Mouse (Mus musculus) stomach, postnatal 0 days (tissue): ENCODE data around the gene Traf3ip3. TPM values are rescaled to one million over a fixed set of nuclear protein-coding genes. Genes with fewer than 3 reads are reported as not detected.

ENCODE experiments used
- ATAC-seq: fragments of 200-750 bp; cut with Nextera tagmentation; 2 replicates; pipeline ENCODE4 v1.8.0; 2017; ENCODE audit not compliant: low FRiP score, low TSS enrichment
- DNase-seq: peaks from one replicate; pipeline ENCODE4 v3.0.0-alpha.2; 2016; ENCODE audit warnings: low spot score
- H3K27ac ChIP-seq: fragments of 300-500 bp; sonication (generic); replicated peaks from 2 replicates; pipeline ENCODE4 v1.5.1; 2014; ENCODE audit warnings: mild to moderate bottlenecking, control low read depth
- H3K27me3 ChIP-seq: fragments of 300-500 bp; sonication (generic); 2 replicates; pipeline ENCODE4 v1.6.1; 2014; ENCODE audit warnings: low read length; ENCODE audit not compliant: control insufficient read depth, insufficient read depth
- H3K36me3 ChIP-seq: fragments of 300-500 bp; sonication (generic); 2 replicates; pipeline ENCODE4 v1.6.1; 2014; ENCODE audit warnings: low read length, mixed read lengths; ENCODE audit not compliant: control insufficient read depth, insufficient read depth
- H3K4me1 ChIP-seq: fragments of 300-500 bp; sonication (generic); replicated peaks from 2 replicates; pipeline ENCODE4 v1.6.1; 2014; ENCODE audit warnings: antibody characterized with exemption; ENCODE audit not compliant: control insufficient read depth, insufficient read depth
- H3K4me2 ChIP-seq: fragments of 300-500 bp; sonication (generic); replicated peaks from 2 replicates; pipeline ENCODE4 v1.6.1; 2014; ENCODE audit warnings: low read depth, mild to moderate bottlenecking, control low read depth, moderate library complexity
- H3K4me3 ChIP-seq: fragments of 300-500 bp; sonication (generic); 2 replicates; pipeline ENCODE4 v1.5.1; 2014; ENCODE audit warnings: low read depth, low read length, control low read depth
- H3K9ac ChIP-seq: fragments of 300-500 bp; sonication (generic); 2 replicates; pipeline ENCODE4 v1.6.1; 2014; ENCODE audit warnings: mild to moderate bottlenecking, low read length, control low read depth, mixed read lengths
- H3K9me3 ChIP-seq: fragments of 300-500 bp; sonication (generic); 2 replicates; pipeline ENCODE4 v1.6.1; 2016; ENCODE audit warnings: low read length; ENCODE audit not compliant: control insufficient read depth
- CTCF ChIP-seq: IDR thresholded peaks from 2 replicates; pipeline ENCODE4 v1.5.1; 2016; ENCODE audit warnings: antibody characterized with exemption, low read depth, mild to moderate bottlenecking, moderate library complexity
- EP300 ChIP-seq: optimal IDR thresholded peaks from 2 replicates; pipeline ENCODE3; 2016; ENCODE audit warnings: antibody characterized with exemption
- WGBS: fragments of 180-500 bp; shearing (Covaris S2); extraction: QIAGEN DNeasy Blood & Tissue Kit; methylation state at CpG from one replicate; pipeline ENCODE4 v1.1.7; 2014; 5-methylcytosine and 5-hydroxymethylcytosine counted together
- polyA plus RNA-seq: library from polyadenylated mRNA; unstranded; fragments of >200 nt; fragmentation: Nextera tagmentation; extraction: Ambion mirVana; gene quantifications from 2 replicates; pipeline ENCODE4 v1.2.1, GENCODE M21; 2015

Traf3ip3 gene
- polyA plus RNA-seq, 1 experiment from 2014 or later: 1.8 TPM

GRCm38 (mm10) chr1:193205431-193205830 is 3.9 kb upstream of the Traf3ip3 start:
- no peaks in the 10 kb centered on the region for H3K36me3 ChIP-seq
- no peak for DNase-seq
- no peaks in the 10 kb centered on the region for H3K27me3 ChIP-seq
- no peaks in the 10 kb centered on the region for H3K4me1 ChIP-seq
- no peak overlapping the region for H3K4me2 ChIP-seq
- H3K9ac ChIP-seq: no peak overlapping the region
- ATAC-seq: no peak
- H3K27ac ChIP-seq: no peak overlapping the region
- H3K9me3 ChIP-seq: no peaks in the 10 kb centered on the region
- H3K4me3 ChIP-seq: no peak overlapping the region
- TF ChIP-seq CTCF (no peak), EP300 (no peak)
- WGBS: 71% methylated on average over 2 of the region's 2 CpGs

GRCm38 (mm10) chr1:193203821-193204220 is 2.3 kb upstream of the Traf3ip3 start:
- no peaks in the 10 kb centered on the region for H3K4me1 ChIP-seq
- no peak for DNase-seq
- WGBS: 65% methylated on average over 2 of the region's 2 CpGs
- H3K27ac ChIP-seq: no peak overlapping the region
- no peak overlapping the region for H3K4me3 ChIP-seq
- TF ChIP-seq CTCF (no peak), EP300 (no peak)
- no peak for ATAC-seq
- no peak overlapping the region for H3K9ac ChIP-seq
- H3K4me2 ChIP-seq: no peak overlapping the region
- no peaks in the 10 kb centered on the region for H3K36me3 ChIP-seq
- H3K9me3 ChIP-seq: no peaks in the 10 kb centered on the region
- H3K27me3 ChIP-seq: no peaks in the 10 kb centered on the region

GRCm38 (mm10) chr1:193200640-193201382 is 692 bp downstream of the Traf3ip3 start:
- TF ChIP-seq CTCF (no peak), EP300 (no peak)
- no peak for DNase-seq
- H3K27me3 ChIP-seq: no peaks in the 10 kb centered on the region
- no peaks in the 10 kb centered on the region for H3K9me3 ChIP-seq
- H3K9ac ChIP-seq: no peak overlapping the region
- H3K4me3 ChIP-seq: no peak overlapping the region
- WGBS: 80% methylated on average over 8 of the region's 8 CpGs
- H3K27ac ChIP-seq: no peak overlapping the region
- no peaks in the 10 kb centered on the region for H3K4me1 ChIP-seq
- no peak overlapping the region for H3K4me2 ChIP-seq
- no peaks in the 10 kb centered on the region for H3K36me3 ChIP-seq
- ATAC-seq: no peak

- peak; percentile 64 for TF ChIP-seq CTCF
- TF ChIP-seq EP300: no peak
- no peak overlapping the region for H3K4me2 ChIP-seq
- no peaks in the 10 kb centered on the region for H3K9me3 ChIP-seq
- no peak overlapping the region for H3K9ac ChIP-seq
- WGBS: 90% methylated on average over 2 of the region's 2 CpGs
- ATAC-seq (peak; percentile 39; the same call in 1 of the 2 replicates), DNase-seq (no peak)
- H3K4me1 ChIP-seq: no peaks in the 10 kb centered on the region
- H3K4me3 ChIP-seq: no peak overlapping the region
- H3K27ac ChIP-seq: no peak overlapping the region
- no peaks in the 10 kb centered on the region for H3K27me3 ChIP-seq
- H3K36me3 ChIP-seq: no peaks in the 10 kb centered on the region
Observed at GRCm38 (mm10) chr1:193198312-193198711, 3.2 kb downstream of the Traf3ip3 start.

GRCm38 (mm10) chr1:193197494-193198205 is 3.9 kb downstream of the Traf3ip3 start:
- Histone ChIP-seq H3K36me3 (no peaks in the 10 kb centered on the region), H3K4me1 (no peaks in the 10 kb centered on the region), H3K4me3 (no peak overlapping the region), H3K9me3 (no peaks in the 10 kb centered on the region), H3K27ac (no peak overlapping the region), H3K27me3 (no peaks in the 10 kb centered on the region), H3K9ac (no peak overlapping the region), H3K4me2 (no peak overlapping the region)
- TF ChIP-seq EP300 (no peak), CTCF (no peak)
- DNase-seq: no peak
- ATAC-seq: no peak
- WGBS: 86% methylated on average over 18 of the region's 18 CpGs
